Mouse (Mus musculus): ENCODE data around the gene Prss22. TPM values are rescaled to one million over a fixed set of nuclear protein-coding genes. Genes with fewer than 3 reads are reported as not detected.
"Not testable (repeated sequence)": the region's sequence is repeated elsewhere in the genome, so short reads cannot be mapped to it uniquely, and the experiment has no call there.

Prss22 gene
- total RNA-seq, 1 experiment from 2014 or later, result not detected

- no peak for DNase-seq
These were observed 3.2 kb downstream of the Prss22 start for GRCm38 (mm10) chr17:23994667-23995066.

DNA sequence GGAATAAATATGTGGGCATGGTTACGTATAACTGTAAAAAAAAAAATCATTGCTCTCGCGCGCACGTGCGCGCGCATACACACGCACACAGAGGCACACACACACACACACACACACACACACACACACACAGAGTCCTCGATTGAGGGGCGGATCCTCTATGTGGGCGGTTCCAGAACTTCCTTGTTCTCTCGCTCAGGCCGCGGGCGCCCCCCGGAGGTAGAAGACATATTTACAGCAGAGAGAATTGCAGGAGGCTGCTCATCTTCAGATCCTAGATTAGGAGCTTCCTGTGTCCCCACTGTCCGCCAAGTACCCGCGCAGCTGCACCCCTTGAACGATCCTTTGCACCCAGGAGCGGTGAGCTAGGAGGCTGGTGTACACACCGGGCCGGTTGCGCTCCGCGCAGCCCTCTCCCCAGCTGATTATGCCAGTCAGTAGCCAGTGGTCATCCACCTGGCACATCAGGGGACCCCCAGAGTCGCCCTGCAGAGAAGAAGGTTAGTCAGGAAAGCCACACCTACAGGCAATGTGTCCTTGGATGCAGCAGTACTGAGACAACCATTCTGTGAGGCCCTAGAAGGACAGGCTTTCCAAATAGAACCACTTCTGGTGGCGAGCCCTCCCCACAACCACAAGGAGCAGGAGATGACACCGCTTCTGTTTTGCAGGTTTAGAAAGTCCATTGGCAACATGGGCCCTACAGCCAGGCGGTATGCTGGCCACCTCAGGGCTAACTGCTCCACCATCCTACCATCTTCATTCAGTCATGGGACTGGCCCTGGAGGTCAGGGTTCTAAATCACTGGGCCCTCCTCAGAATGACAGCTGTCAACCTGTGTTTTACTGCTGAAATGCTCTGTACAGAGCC, 4.1 kb downstream of the Prss22 start:
- DNase-seq, result peak; percentile 94

DNA sequence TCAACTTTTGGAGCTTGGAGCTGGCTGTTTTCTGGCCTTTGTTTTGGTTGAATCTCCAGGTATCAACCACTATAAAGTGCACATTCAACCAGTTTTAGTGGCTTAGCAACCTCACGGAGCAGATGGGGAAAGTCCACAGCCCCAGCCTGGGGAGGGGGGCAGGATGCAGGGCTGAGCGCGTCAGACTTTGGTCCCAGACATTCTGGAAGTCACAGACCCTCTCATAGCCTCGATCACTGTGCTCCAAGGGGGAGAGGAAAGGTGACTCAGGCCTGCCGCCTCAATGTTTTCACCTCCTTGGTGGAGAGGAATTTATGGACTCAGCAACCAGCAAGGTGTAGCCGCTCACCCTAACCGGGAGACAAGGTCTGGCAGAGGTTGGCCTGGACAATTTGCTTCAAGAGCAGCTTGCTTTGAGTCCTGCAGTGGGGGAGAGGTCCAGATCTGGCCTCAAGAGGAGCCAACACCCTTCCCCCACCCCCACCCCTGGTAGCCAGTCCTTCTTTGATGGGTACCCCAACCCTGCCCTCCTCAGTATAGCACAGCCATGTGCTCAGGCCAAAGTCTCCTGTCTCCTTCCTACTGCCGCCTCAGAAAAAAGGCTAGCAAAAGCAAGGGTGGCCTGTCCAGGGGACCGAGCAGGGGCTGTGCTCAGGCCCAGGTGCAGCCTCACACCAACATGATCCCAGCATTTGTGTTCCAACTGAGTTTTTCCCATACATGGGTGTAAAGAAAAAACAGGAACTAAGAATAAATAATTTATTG, 4.9 kb downstream of the Prss22 start:
- no peak for DNase-seq

DNA sequence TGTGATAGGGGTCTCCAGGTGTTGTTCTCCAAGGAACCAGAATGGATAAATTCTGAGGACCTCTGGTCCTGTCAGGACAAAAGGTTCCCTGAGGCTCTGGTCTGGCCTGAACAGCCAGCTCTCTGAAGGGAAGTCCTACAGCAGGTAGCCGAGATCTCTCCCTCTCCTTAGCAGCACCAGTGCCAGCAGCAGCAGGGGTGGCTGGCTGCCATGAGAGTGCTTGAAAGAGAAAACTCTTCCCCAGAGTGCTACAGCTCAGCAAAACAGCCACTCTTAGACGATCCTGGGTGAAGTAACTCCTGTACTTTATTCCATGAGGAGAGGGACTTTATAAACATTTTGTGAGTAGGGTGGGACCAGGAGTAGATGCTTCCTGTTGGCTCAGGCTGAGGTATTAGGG, 8.1 kb downstream of the Prss22 start:
- DNase-seq, result no peak

DNA sequence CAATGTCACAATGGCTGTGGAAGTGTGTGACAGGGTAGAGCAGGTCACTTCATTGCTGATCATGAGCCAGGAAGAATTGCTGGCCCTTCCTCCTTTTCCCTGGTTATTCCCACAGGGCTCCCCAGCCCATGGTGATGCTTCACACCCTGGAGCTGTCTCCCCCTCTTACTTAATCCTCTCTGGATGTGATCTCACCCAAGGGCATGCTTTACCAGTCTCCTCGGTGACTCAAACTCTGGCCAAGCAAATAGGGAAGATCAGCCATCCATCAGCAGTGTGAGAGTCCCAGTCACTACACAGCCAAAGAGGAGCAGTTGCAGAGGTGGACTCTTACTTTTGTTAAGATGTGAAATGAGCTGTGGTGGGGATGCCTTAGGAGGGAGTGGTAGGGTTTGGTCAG, 12.9 kb downstream of the Prss22 start:
- DNase-seq, result no peak

DNA sequence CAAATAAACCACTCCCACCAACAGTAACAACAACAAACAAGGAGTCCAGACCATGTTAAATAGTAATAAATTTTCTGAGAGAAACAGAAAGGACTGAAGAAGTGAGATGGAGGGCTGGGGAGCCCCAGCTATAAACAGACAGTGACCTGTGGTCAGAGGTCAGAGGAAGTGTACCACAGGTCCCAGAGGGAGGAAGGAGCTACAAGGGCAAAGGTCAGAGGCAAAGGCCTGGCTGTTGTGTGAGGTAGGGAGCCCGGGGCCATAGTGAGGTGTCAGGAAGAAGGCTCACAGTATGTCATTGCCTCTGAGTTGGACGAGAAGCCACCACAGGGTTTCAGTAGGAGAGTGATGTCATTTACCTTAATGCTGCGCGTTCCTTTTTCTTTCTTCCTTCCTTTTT, 15.0 kb downstream of the Prss22 start:
- DNase-seq, result no peak

GRCm38 (mm10) chr17:23980297-23980909, 17.5 kb downstream of the Prss22 start, which contains the start of gene Prss30:
Gene Prss30 (minus strand): TSS chr17:23980566.
- DNase-seq, result no peak

DNA sequence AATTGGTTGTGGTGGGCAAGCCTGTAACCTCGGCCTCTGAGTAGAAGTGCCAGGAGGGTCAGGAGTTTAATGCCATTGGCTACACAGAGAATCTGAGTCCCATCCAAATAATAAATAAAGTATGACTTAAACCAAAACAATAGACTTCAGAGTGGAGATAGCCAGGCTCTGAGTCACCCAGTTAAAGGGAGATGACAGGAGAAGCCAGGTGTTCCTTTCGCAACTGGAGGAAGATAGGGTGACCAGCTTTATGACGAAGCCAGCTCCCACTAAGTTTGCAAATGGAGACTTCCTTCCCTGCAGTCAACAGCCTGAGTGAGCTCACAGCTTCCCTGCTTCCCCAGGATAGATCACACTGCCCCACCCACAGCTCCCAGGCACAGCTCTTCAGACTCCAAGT, 18.4 kb downstream of the Prss22 start:
- no peak for DNase-seq

DNA sequence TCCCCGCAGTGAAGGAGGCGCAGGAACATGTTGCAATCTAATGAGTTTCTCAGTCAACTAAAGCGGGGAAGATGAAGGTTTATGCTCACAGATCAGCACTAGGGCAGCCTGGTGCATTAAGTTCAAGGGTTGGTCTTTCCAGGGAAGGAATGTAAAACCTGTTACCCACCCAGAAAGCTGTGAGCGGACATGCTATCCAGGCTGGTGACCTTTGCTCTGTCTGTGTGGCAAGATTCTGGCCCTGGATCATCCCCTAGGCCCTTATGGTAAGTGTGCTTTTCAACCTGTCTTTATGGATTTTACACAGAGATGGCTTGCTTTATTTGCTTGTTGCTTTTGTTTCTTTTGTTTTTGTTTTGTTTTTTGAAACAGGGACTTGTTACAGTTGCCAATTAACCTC, 21.2 kb downstream of the Prss22 start:
- no peak for DNase-seq

- no peak for DNase-seq
These were observed 26.6 kb downstream of the Prss22 start for GRCm38 (mm10) chr17:23971315-23971714.

DNA sequence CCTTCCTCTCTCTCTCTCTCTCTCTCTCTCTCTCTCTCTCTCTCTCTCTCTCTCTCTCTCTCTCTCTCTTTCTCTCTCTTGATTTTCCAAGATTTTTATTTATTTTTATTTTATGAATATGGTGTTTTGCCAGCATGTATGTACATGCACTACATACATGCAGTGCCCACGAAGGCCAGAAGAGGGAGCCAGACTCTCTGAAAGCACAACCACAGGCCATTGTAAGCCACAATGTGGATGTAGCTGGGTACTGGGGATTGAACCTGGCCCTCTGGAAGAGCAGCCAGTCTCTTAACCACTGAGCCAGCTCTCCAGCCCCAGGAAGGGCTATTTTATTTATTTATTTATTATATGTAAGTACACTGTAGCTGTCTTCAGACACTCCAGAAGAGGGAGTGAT, 28.7 kb downstream of the Prss22 start:
- DNase-seq, result peak; percentile 85

DNA sequence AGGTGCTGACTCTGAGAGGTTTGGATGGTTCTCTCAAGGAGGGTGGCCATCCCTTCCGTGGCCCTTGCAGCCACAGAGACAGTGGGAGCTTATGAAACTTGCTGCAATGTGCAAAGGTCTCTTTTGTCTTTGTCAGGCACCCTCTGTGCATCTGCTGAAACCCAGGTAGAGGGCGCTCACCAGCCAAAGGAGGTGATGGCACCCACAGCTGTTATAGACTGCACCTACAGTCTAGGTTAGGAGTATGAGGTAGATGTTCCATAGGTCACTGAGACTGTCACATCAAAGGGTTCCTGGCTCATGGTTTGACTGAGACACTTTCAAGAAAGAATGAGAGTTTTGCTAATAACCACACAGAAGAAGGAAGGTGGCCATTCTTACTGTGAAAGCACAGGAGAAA, 29.1 kb downstream of the Prss22 start:
- DNase-seq, result no peak

GRCm38 (mm10) chr17:23966658-23967401, 31.1 kb downstream of the Prss22 start:
- DNase-seq, result no peak

GRCm38 (mm10) chr17:23965805-23966425, 32.0 kb downstream of the Prss22 start:
- no peak for DNase-seq

GRCm38 (mm10) chr17:23961573-23962122, 36.3 kb downstream of the Prss22 start:
- no peak for DNase-seq

GRCm38 (mm10) chr17:23960084-23960738, 37.7 kb downstream of the Prss22 start:
- peak; percentile 56 for DNase-seq

DNA sequence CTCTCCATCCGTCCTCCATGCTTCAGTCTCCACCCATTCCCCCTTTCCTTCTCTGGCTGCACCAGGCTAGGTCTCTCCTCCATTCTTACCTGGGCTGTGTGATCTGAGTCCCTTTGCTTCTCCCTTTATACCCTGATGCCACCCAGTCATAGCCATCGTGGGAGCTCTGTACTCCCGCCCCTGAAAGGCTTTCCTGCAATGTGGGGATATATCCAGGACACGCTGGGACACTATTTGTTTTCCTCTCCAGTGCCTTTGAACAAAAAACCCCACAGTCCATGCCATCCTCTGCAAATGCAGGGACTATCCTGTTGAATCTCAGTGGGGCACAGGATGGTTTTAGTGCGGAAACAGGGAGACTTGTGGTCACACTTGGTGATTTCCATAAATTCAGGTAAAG, 42.7 kb downstream of the Prss22 start, which contains the start of gene Sbpl:
Sbpl (minus strand) TSS at position 101 of the 400 bp plus-strand sequence.
- DNase-seq, result no peak

- DNase-seq, result not testable (repeated sequence)
These were observed 47.1 kb downstream of the Prss22 start for GRCm38 (mm10) chr17:23950828-23951227.

GRCm38 (mm10) chr17:23949068-23949467, 48.8 kb downstream of the Prss22 start:
- no peak for DNase-seq

DNA sequence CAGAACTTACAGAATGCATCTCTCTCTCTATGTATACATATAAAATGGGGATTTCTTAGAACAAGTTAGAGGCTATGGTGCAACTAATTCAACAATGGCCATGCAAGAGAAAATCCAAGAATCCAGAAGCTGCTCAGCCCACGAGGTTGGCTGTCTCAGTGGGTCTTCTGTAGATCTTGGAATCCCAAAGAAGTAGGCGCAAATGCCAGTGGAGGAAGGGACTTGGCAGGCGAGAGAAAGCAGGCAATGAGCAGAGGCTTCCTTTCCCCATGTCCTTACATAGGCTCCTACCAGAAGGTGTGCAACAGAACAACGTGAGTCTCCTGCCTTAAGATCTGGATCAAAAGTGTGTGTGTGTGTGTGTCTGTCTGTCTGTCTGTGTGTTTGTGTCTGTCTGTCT, 50.4 kb downstream of the Prss22 start:
- DNase-seq, result not testable (repeated sequence)
